Mouse (Mus musculus) forebrain, embryonic 10.5 days (tissue): Measurements from ENCODE around the gene Wdr24. TPM values are rescaled to one million over a fixed set of nuclear protein-coding genes. Genes with fewer than 3 reads are reported as not detected.
"Not testable (repeated sequence)": the region's sequence is repeated elsewhere in the genome, so short reads cannot be mapped to it uniquely, and the experiment has no call there.

ENCODE experiments used
- DNase-seq: peaks from one replicate; pipeline ENCODE4 v3.0.0-alpha.2; 2017; ENCODE audit warnings: low spot score; ENCODE audit errors: extremely low spot score
- H3K27ac ChIP-seq: fragments of 300-500 bp; sonication (generic); 2 replicates; pipeline ENCODE4 v1.5.1; 2016; ENCODE audit warnings: mild to moderate bottlenecking
- H3K27me3 ChIP-seq: fragments of 300-500 bp; sonication (generic); 2 replicates; pipeline ENCODE4 v1.6.1; 2016; ENCODE audit warnings: mild to moderate bottlenecking; ENCODE audit not compliant: poor library complexity, severe bottlenecking
- H3K36me3 ChIP-seq: fragments of 300-500 bp; sonication (generic); replicated peaks from 2 replicates; pipeline ENCODE4 v1.6.1; 2016; ENCODE audit warnings: mild to moderate bottlenecking, moderate library complexity
- H3K4me1 ChIP-seq: fragments of 300-500 bp; sonication (generic); 2 replicates; pipeline ENCODE4 v1.6.1; 2016
- H3K4me3 ChIP-seq: fragments of 300-500 bp; sonication (generic); 2 replicates; pipeline ENCODE4 v1.5.1; 2016; ENCODE audit warnings: mild to moderate bottlenecking, moderate library complexity
- H3K9me3 ChIP-seq: fragments of 300-500 bp; sonication (generic); 2 replicates; pipeline ENCODE4 v1.6.1; 2016; ENCODE audit warnings: mild to moderate bottlenecking, moderate library complexity
- WGBS: fragments of 180-500 bp; shearing (Covaris S2); methylation state at CpG from one replicate; pipeline ENCODE4 v1.1.7; 2016; 5-methylcytosine and 5-hydroxymethylcytosine counted together
- polyA plus RNA-seq: library from polyadenylated mRNA; unstranded; fragments of >200 nt; fragmentation: Nextera tagmentation; extraction: Ambion mirVana; gene quantifications from 2 replicates; pipeline ENCODE4 v1.2.1, GENCODE M21; 2016

Gene Wdr24
- polyA plus RNA-seq, 1 experiment from 2014 or later: 29.6 TPM

- 5% methylated on average over 14 of the region's 14 CpGs for WGBS
- peak; percentile 73 for DNase-seq
- H3K9me3 ChIP-seq: no peaks in the 10 kb centered on the region
- peaks cover 70% of the 10 kb centered on the region for H3K4me1 ChIP-seq
- H3K4me3 ChIP-seq: peak within 1 kb of the TSS; percentile 78
- peaks cover 57% of the 10 kb centered on the region for H3K36me3 ChIP-seq
- no peaks in the 10 kb centered on the region for H3K27me3 ChIP-seq
- H3K27ac ChIP-seq: peak within 1 kb of the TSS; percentile 93
Measured at GRCm38 (mm10) chr17:25792615-25793014, 30.8 kb upstream of the Wdr24 start, which contains the start of gene Fam173a. Gene Fam173a, minus strand, starts transcription at chr17:25792901.

GRCm38 (mm10) chr17:25794197-25794596 is 29.2 kb upstream of the Wdr24 start:
- no peaks in the 10 kb centered on the region for H3K27me3 ChIP-seq
- peak overlapping the region; percentile 93 for H3K27ac ChIP-seq
- peak; percentile 63 for DNase-seq
- 32% methylated on average over 13 of the region's 13 CpGs for WGBS
- no peaks in the 10 kb centered on the region for H3K9me3 ChIP-seq
- peaks cover 42% of the 10 kb centered on the region for H3K36me3 ChIP-seq
- peak overlapping the region; percentile 78 for H3K4me3 ChIP-seq
- H3K4me1 ChIP-seq: peaks cover 77% of the 10 kb centered on the region

GRCm38 (mm10) chr17:25794998-25795397 is 28.4 kb upstream of the Wdr24 start:
- DNase-seq: no peak
- peaks cover 77% of the 10 kb centered on the region for H3K4me1 ChIP-seq
- 63% methylated on average over 17 of the region's 17 CpGs for whole genome bisulfite sequencing

GRCm38 (mm10) chr17:25795609-25796092 is 27.8 kb upstream of the Wdr24 start, which contains the start of gene AC134908.4:
Gene AC134908.4, minus strand, starts transcription at chr17:25795659.
- H3K4me1 ChIP-seq: peaks cover 74% of the 10 kb centered on the region
- no peaks in the 10 kb centered on the region for H3K9me3 ChIP-seq
- peak within 1 kb of the TSS; percentile 78 for H3K4me3 ChIP-seq
- peak; percentile 90 for DNase-seq
- H3K27me3 ChIP-seq: no peaks in the 10 kb centered on the region
- H3K27ac ChIP-seq: peak within 1 kb of the TSS; percentile 93
- peaks cover 30% of the 10 kb centered on the region for H3K36me3 ChIP-seq
- WGBS: 1% methylated on average over 6 of the region's 6 CpGs

More at GRCm38 (mm10) chr17:25794998-25795397, 28.4 kb upstream of the Wdr24 start:
- Histone ChIP-seq H3K27ac (peak overlapping the region; percentile 93), H3K27me3 (no peaks in the 10 kb centered on the region), H3K36me3 (peaks cover 34% of the 10 kb centered on the region), H3K4me3 (peak overlapping the region; percentile 78), H3K9me3 (no peaks in the 10 kb centered on the region)

GRCm38 (mm10) chr17:25796211-25796771 is 27.1 kb upstream of the Wdr24 start:
- H3K27me3 ChIP-seq: peaks cover 1% of the 10 kb centered on the region
- peaks cover 27% of the 10 kb centered on the region for H3K36me3 ChIP-seq
- WGBS: under 1% methylated on average over 37 of the region's 37 CpGs
- peak; percentile 38 for DNase-seq
- peak overlapping the region; percentile 93 for H3K27ac ChIP-seq
- H3K9me3 ChIP-seq: no peaks in the 10 kb centered on the region
- peaks cover 71% of the 10 kb centered on the region for H3K4me1 ChIP-seq
- H3K4me3 ChIP-seq: peak overlapping the region; percentile 78

GRCm38 (mm10) chr17:25796951-25797369 is 26.5 kb upstream of the Wdr24 start, which contains the start of gene Metrn:
Gene Metrn, minus strand, starts transcription at chr17:25797136.
- peak; percentile 95 for DNase-seq
- Histone ChIP-seq H3K27me3 (peaks cover 8% of the 10 kb centered on the region), H3K27ac (peak within 1 kb of the TSS; percentile 93), H3K9me3 (no peaks in the 10 kb centered on the region), H3K4me3 (peak within 1 kb of the TSS; percentile 78), H3K4me1 (peaks cover 65% of the 10 kb centered on the region), H3K36me3 (peaks cover 27% of the 10 kb centered on the region)
- under 1% methylated on average over 35 of the region's 35 CpGs for WGBS

- WGBS: 10% methylated on average over 6 of the region's 6 CpGs
- Histone ChIP-seq H3K4me3 (no peak overlapping the region), H3K4me1 (peaks cover 46% of the 10 kb centered on the region), H3K36me3 (no peaks in the 10 kb centered on the region), H3K27ac (no peak overlapping the region), H3K9me3 (no peaks in the 10 kb centered on the region), H3K27me3 (peaks cover 23% of the 10 kb centered on the region)
- DNase-seq: peak; percentile 71
Measured at GRCm38 (mm10) chr17:25801029-25801428, 22.4 kb upstream of the Wdr24 start.

- no peaks in the 10 kb centered on the region for H3K9me3 ChIP-seq
- H3K27ac ChIP-seq: peak overlapping the region; percentile 80
- peak overlapping the region; percentile 31 for H3K4me3 ChIP-seq
- WGBS: 8% methylated on average over 10 of the region's 10 CpGs
- peaks cover 32% of the 10 kb centered on the region for H3K4me1 ChIP-seq
- DNase-seq: peak; percentile 82
- no peaks in the 10 kb centered on the region for H3K36me3 ChIP-seq
- peaks cover 30% of the 10 kb centered on the region for H3K27me3 ChIP-seq
Measured at GRCm38 (mm10) chr17:25802825-25803517, 20.5 kb upstream of the Wdr24 start.

GRCm38 (mm10) chr17:25806507-25806906 is 16.9 kb upstream of the Wdr24 start:
- Histone ChIP-seq H3K4me3 (no peak overlapping the region), H3K4me1 (peaks cover 60% of the 10 kb centered on the region), H3K36me3 (no peaks in the 10 kb centered on the region), H3K27ac (no peak overlapping the region), H3K27me3 (peaks cover 62% of the 10 kb centered on the region), H3K9me3 (no peaks in the 10 kb centered on the region)
- DNase-seq: no peak
- 89% methylated on average over 4 of the region's 4 CpGs for WGBS

GRCm38 (mm10) chr17:25807452-25807851 is 16.0 kb upstream of the Wdr24 start:
- not testable (repeated sequence) for DNase-seq, H3K9me3 ChIP-seq, H3K4me3 ChIP-seq, H3K36me3 ChIP-seq, H3K27ac ChIP-seq
- WGBS: 40% methylated on average over 2 of the region's 2 CpGs
- peaks cover 54% of the 10 kb centered on the region for H3K4me1 ChIP-seq
- H3K27me3 ChIP-seq: peaks cover 62% of the 10 kb centered on the region

GRCm38 (mm10) chr17:25808028-25808427 is 15.4 kb upstream of the Wdr24 start:
- peaks cover 67% of the 10 kb centered on the region for H3K27me3 ChIP-seq
- no peaks in the 10 kb centered on the region for H3K36me3 ChIP-seq
- H3K4me3 ChIP-seq: peak overlapping the region; percentile 88
- peaks cover 50% of the 10 kb centered on the region for H3K4me1 ChIP-seq
- no peak for DNase-seq
- no peaks in the 10 kb centered on the region for H3K9me3 ChIP-seq
- H3K27ac ChIP-seq: peak overlapping the region; percentile 94
- 39% methylated on average over 5 of the region's 5 CpGs for WGBS

- Histone ChIP-seq H3K27ac (peak within 1 kb of the TSS; percentile 94), H3K4me1 (peaks cover 47% of the 10 kb centered on the region), H3K4me3 (peak within 1 kb of the TSS; percentile 88), H3K9me3 (no peaks in the 10 kb centered on the region), H3K27me3 (peaks cover 69% of the 10 kb centered on the region), H3K36me3 (no peaks in the 10 kb centered on the region)
- DNase-seq: peak; percentile 85
- WGBS: under 1% methylated on average over 96 of the region's 100 CpGs
Measured at GRCm38 (mm10) chr17:25808789-25809605, 14.4 kb upstream of the Wdr24 start, which contains the start of gene Fbxl16. Gene Fbxl16, plus strand, starts transcription at chr17:25809085.
